Mouse (Mus musculus) urinary bladder, postnatal 14 days (tissue): Measurements from ENCODE around the gene 4933425L06Rik.
A peak's percentile ranks its signal among the peaks of the same experiment; 100 is the strongest.

Source experiments
- DNase-seq: peaks from one replicate; pipeline ENCODE4 v3.0.0; 2021; ENCODE audit warnings: low spot score

4933425L06Rik gene

DNA sequence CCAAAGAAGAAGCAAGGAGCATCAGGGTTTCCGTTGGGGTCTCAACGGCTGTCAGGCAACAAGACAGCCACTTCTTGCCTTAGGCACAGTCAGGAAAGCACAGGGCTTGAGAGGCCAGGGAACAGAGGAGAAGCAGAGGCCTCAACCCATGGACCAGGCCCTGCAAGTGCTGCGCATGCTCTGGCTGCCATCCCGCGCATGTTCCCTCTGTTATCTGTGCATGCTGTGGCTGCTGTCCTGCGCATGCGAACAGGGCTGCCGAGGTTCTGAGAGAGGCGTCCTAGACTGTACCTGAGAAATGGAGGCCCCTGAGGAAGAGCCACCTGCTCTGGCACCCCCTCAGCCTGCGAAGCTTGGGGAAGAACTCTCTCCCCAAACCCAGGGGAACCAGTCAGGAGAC is at the start of gene 4933425L06Rik:
TSS of gene 4933425L06Rik (plus strand) at position 261 of the 400 bp plus-strand sequence.
- DNase-seq = no peak

GRCm38 (mm10) chr13:105037816-105038215 is 44.1 kb upstream of the 4933425L06Rik start:
- DNase-seq = no peak

DNA sequence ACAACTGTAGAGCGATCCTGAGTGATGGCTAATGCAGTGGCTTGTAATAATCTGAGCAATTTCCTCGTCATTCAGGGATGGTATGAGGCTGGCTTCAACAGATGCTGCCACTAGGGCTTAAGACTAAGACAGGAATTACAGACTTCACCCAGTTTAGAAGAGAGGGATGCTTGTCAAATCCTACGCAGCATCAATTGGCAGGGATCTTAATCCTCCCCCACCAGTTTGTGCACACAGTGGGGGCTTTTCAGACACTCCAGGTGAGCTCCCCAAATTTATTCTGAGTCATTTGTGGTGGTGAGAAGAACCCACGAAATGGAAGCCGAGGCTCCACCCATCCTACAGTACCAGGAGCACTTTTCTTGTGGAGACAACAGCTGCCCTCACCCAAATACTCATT is 43.6 kb upstream of the 4933425L06Rik start:
- no peak for DNase-seq

DNA sequence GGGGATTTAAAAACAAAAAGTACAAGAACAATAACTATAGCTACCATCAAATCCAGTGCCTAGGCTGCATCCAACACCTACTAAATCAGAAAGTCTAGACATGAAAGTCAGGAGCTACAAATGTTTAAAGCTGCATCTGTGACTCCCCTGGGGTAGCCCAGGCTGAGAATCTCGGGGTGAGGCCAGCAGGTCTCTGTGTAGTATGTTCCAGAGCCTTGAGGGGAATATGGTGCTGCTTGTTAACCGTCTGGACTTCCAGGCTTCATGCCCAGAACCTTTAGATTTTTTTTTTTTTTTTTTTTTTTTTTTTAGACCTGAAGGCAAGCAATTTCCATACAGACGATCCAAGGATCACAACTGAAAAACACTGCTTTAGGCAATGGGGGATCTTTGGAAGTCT is 38.0 kb upstream of the 4933425L06Rik start:
- no peak for DNase-seq

DNA sequence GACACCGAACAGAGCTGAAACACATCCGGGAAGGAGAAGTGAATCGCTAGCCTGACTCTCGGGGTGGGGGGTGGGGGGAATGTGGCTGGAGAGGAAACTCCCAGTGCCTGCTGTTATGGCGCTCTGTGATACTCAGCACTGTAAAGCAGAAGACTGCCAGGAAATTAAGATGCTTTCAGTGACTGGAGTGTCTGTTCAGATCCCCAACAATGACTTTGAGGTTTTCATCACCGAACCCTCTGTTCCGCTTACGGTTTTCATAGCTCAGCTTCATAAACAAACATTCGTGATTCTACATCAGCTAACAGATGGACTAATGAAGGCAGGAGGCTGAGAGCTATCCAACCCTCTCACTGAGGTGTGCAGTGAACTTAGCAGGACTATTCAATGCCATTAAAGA is 34.5 kb upstream of the 4933425L06Rik start:
- DNase-seq = no peak

DNA sequence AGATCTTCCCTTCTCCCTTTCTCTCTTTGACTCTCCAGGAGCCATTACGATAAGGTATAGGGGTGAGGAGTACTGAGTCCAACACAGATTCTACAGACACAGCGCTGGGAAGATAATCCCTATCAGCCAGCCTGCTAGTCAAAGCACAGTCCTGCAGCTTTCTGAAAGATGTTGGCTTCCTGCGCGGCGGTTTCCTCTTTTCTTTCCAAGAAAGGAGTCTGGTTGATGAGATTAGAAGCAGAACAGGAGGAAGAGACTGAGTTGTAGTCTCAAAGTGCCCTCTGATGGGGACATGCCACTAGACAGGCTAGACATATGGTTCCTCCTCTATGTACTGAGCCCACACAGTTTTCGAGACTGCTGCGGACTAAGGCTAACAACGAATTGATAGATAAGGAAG is 33.3 kb upstream of the 4933425L06Rik start:
- no peak for DNase-seq

GRCm38 (mm10) chr13:105051432-105051831 is 30.5 kb upstream of the 4933425L06Rik start:
- DNase-seq = no peak

GRCm38 (mm10) chr13:105053618-105054017 is 28.3 kb upstream of the 4933425L06Rik start:
- no peak for DNase-seq

DNA sequence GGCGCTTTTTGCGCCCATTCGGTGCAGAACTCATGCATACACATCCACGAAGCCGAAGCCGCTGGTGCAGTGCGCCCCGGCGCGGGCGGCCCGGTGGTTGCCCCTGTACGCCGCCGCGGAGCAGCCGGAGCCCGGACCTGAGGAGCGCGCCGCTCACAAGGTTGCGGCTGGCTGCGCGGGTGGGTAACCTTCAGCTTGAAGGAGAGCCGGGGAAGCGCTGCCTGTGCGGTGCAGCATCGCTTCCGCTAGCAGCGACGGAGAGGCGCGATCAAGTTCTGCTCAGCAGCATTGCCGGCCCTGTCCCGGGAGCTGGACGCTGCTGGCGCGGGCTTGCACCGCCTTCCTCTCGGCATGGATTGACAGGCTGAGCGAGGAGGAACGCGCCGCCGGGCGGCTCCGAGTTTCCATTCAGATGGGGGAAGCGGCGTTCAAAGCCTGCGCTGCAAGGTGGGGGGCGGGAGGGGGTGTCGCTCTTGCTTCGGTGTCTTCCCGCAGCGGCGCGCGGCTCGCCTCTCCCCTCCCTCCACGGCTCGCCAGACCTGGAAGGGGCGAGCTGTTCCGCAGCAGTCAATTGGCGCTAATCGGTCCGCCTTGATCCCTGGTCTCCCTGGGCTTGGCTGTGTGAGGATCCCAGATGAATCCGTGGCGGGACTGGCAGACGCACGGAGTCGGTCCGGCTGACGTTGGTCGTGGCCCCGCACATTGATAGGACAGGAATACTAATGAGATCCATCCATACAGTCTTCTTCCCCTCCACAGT is 27.6 kb upstream of the 4933425L06Rik start, which contains the start of gene Rgs7bp:
TSS of gene Rgs7bp (minus strand) at position 750 of the 760 bp plus-strand sequence.
- DNase-seq = peak; percentile 65

DNA sequence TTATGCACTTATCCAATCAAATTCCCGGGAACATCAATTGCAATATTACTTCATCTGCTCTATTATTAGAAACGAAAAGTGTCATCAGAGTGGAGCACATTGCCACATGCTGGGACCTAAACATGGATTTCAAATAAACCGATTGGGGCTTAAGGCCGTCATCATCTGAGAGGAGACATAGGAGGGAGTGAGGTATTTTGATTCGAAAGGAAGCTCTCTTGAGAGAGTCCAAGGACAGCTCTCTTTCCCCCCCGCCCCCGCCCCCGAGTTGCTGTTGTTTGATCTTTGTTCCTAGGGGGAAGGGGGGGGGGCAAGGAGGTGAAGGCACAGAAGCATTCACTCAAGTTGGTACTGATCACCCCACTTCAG is 27.0 kb upstream of the 4933425L06Rik start:
- no peak for DNase-seq

GRCm38 (mm10) chr13:105055374-105055773 is 26.5 kb upstream of the 4933425L06Rik start:
- peak; percentile 13 for DNase-seq

- DNase-seq = no peak
Measured at GRCm38 (mm10) chr13:105066119-105066518, 15.8 kb upstream of the 4933425L06Rik start.

DNA sequence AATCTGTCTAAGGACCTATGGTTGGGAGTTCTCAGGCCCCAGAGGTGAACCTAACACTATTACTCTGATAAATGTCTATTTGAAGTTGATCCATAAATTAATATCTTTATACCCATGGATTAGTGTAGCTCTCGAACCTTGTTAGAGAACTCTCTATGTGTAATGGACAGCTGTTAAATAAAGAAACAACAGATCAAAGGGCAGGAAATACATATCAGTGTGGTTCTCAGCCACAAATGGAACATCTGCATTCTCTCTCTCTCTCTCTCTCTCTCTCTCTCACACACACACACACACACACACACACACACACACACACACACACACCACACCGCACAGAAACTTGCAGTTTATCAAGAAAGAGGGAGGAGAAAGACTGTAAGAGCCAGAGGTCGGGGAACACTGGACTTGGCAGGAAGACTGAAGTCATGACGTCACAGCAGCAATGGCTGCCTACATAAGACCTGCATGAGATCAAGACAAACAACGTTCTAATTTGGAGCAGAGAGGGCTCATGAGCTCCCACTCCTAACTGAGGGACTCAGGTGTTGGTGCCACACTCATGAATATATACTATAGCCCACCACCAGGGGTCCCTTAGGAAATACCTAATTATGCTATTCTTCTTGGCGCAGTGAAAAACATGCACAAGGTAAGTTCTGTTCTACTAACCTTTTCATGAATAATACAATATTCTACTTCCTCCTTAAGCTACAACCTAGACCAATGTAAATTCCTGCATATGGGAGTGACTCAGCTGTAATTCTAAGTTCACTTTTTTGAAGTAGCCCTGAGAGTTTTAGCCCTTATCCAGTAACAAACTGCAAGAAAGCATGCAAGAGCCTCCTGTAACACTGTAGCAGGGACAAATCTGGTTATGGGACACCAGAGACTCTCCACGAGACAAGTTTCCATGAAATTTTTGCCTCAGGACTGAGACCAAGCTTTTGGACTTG is 14.8 kb upstream of the 4933425L06Rik start:
- DNase-seq = no peak

- no peak for DNase-seq
Measured at GRCm38 (mm10) chr13:105089276-105089675, 7.4 kb downstream of the 4933425L06Rik start.

DNA sequence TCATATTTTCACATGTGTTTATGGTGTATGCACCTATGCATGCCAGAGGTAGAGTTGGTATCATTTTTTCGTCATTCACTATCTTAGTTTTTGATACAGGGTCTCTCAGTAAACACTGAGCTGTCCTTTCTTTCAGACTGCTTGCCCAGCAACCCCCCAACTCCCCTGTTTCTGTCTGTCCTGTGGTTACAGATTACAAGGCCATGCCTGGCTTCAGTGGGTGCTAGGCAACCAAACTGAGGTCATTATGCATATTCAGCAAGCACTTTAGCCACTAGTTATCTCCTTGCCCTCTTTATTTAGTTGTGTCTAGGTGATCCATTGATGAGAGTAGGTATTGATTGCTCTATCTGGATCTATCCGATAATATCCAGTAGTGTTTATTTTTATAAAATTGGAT is 14.4 kb downstream of the 4933425L06Rik start:
- DNase-seq = no peak

DNA sequence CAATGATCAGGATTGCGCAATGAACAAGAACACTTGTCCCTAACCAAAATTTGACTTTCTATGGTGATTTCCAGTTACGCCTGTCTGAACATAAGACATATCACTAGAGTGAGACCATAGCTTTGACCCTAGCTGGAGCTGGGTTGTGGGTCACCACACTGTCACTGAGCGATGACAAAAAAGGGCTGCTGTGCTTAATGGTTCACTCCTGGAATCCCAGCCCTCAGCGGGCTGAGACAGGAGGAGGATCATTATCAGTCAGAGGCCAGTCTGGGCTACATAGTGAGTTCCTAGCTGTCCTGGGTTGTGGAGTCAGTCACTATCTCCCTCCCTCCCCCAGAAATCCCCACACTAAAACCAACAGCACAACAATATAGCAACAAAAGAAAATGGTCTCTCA is 18.8 kb downstream of the 4933425L06Rik start:
- DNase-seq = no peak

DNA sequence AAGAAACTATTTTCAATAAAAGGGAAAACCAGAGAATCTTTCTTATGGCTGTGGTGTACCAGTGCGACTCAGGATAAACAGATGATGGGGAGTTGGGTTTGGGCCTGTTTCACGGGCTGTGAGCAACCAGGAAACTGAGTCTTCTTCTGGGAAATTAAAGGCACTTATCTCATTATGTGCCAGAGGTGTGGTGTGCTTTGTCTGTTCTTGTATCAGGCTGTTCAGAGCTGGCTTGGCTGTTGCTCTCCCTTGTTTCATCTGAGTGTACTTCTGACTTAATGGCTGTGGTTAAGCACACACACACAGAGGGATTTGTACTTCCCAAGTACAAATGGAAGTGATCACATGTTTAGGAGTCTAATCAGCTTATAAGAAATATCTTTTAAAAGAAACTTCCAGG is 22.5 kb downstream of the 4933425L06Rik start:
- no peak for DNase-seq

- DNase-seq = no peak
Measured at GRCm38 (mm10) chr13:105111599-105111998, 29.7 kb downstream of the 4933425L06Rik start.

DNA sequence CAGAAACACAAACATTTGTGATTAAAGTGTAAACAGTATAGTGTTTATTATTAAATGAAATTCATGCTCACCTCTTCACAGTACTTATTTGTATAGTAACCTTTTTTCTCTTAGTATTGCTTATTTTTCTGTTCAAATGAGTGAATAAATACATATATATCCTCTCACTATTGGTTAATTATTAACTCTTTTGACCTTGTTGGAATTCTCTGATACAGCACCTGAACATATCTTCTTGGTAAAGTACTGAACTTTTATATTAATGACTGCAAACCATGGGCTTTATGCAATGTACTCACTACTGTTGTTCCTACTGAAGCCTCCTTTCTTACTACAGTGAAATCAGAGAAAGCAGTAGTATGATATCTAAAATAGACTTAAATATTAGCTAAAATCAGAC is 39.7 kb downstream of the 4933425L06Rik start:
- DNase-seq = no peak

DNA sequence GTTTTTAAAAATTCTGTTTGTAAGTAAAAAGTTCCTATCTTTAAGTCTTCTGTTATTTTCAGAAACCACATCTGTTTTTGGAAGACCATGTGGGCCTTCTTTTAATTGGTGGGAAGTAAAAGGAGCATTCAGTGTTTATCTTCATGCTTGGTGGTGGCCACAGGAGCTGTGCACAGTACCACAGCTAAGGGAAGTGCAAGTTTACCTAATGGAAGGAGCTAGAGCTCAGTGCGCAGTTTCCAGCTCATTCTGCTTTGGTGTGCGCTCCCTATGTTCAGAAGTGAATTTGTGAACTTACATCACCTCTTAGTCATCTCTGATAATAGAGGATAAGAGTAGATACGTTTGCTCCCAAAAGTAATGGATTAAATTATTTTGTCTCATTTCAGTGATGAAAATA is 40.2 kb downstream of the 4933425L06Rik start:
- DNase-seq = no peak

- DNase-seq = no peak
Measured at GRCm38 (mm10) chr13:105130080-105130479, 48.2 kb downstream of the 4933425L06Rik start.

- no peak for DNase-seq
Measured at GRCm38 (mm10) chr13:105132370-105132769, 50.4 kb downstream of the 4933425L06Rik start.

- DNase-seq = no peak
Measured at GRCm38 (mm10) chr13:105132776-105133175, 50.9 kb downstream of the 4933425L06Rik start.
